11 mouse cellular contexts compared by ENCODE assay signal in genomic region chr15:61481861-61482260, GRCm38 (mm10).
DNase-seq lines count a peak whose midpoint lies in the region.
"Had no signal": no experiment of that assay in that cellular context is flagged by ENCODE, and none has a peak within 500 bp of the region (broad histone marks: within the 10 kb centered on the region; RNA-seq: fewer than 3 reads in every experiment).

No protein-coding gene starts in this region.

- H3K36me3 ChIP-seq in heart, embryonic 10.5 days: no peaks in the 10 kb centered on the region
- H3K36me3 ChIP-seq: embryonic facial prominence, embryonic 13.5 days; limb, embryonic 15.5 days had no signal

- H3K27ac ChIP-seq in heart, embryonic 10.5 days: no peak overlapping the region
- H3K27ac ChIP-seq: embryonic facial prominence, embryonic 13.5 days; limb, embryonic 15.5 days had no signal

- intact Hi-C loops in heart, postnatal 14 days (cut with DNase I): no loop called here

- DNase-seq in heart, adult 9 months (ENCODE audit: low spot score in 2 of 2): peak; percentile 1 to 2
- no peak for DNase-seq in heart, embryonic 10.5 days (ENCODE audit: low spot score)
- DNase-seq in spleen, postnatal 36 days (ENCODE audit: low spot score in 2 of 2): peak; percentile 1 to 11
- no peak for DNase-seq in spleen, postnatal 4 days (ENCODE audit: low spot score in 2 of 2)
- peak; percentile 6 to 21 for DNase-seq in heart, postnatal 14 days
- DNase-seq in lung, postnatal 4 days: peak; percentile 33 to 55
- DNase-seq in neural tube, embryonic 10.5 days (ENCODE audit: extremely low spot score, low spot score): no peak
- DNase-seq in liver: no peak

- 43% methylated on average over 7 of the region's 7 CpGs for whole genome bisulfite sequencing in heart, embryonic 10.5 days

- no peaks in the 10 kb centered on the region for H3K4me1 ChIP-seq in heart, embryonic 10.5 days
- H3K4me1 ChIP-seq: embryonic facial prominence, embryonic 13.5 days; limb, embryonic 15.5 days had no signal

- no peaks in the 10 kb centered on the region for H3K9me3 ChIP-seq in heart, embryonic 10.5 days
- H3K9me3 ChIP-seq: embryonic facial prominence, embryonic 13.5 days; limb, embryonic 15.5 days had no signal

- no peak overlapping the region for H3K4me3 ChIP-seq in heart, embryonic 10.5 days
- H3K4me3 ChIP-seq: embryonic facial prominence, embryonic 13.5 days; limb, embryonic 15.5 days; myocyte had no signal

- no peaks in the 10 kb centered on the region for H3K27me3 ChIP-seq in heart, embryonic 10.5 days (ENCODE audit: insufficient read depth, poor library complexity, severe bottlenecking)
- H3K27me3 ChIP-seq: embryonic facial prominence, embryonic 13.5 days; limb, embryonic 15.5 days had no signal

Comparison
In these comparisons a context has a peak if more than half of its experiments do, and no peak if none do; other contexts are left out.
1. DNase-seq: peak in heart, adult 9 months (2 of 2), spleen, postnatal 36 days (2 of 2), heart, postnatal 14 days (2 of 2) and lung, postnatal 4 days (2 of 2); none in heart, embryonic 10.5 days (single experiment), spleen, postnatal 4 days (0 of 2), neural tube, embryonic 10.5 days (single experiment) and liver (single experiment).